Mouse (Mus musculus): ENCODE results near the gene Elob. TPM values are rescaled to one million over a fixed set of nuclear protein-coding genes. Genes with fewer than 3 reads are reported as not detected.

Elob gene
- total RNA-seq (2014; rRNA removed; ENCODE audit: low replicate concordance) (767 and 972 TPM in 2 replicates), polyA plus RNA-seq (2015; fragmentation: Nextera tagmentation; extraction: Ambion mirVana) (1,036 and 1,119 TPM in 2 replicates)

DNA sequence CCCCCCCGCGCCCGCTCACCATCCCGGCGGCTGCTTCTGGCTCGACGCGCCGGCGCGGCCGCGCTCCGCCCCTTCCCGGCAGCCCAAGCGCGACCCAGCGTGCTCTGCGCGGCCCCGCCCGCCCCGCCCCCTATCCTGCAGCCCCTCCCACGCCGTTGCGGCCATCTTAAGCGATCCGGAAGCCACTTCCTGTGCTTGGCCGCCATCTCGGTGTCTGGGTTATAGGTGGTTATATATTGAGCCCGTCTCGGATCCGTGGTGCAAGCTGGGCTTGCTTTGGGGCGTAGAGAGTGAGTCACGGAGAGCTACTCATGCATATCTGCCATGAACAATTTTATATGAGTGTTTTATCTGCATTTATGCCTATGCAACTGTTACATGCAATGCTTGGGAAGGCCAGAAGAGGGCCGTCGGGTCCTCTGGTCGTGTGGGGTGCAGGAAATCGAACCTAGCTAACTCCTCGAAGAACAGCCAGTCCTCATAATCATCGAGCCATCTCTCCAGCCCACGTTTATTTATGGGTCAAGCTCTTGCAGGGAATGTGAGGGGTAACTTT is at the start of gene Elob:
TSS of gene Elob (minus strand) at position 73 of the 556 bp plus-strand sequence.
- ATAC-seq (ENCODE audit: insufficient read depth, low read depth), result peak; percentile 96

GRCm38 (mm10) chr17:23877166-23877565 is 48.2 kb upstream of the Elob start:
- no peak overlapping the region for H3K4me3 ChIP-seq (ENCODE audit: low read depth, low read length)
- no peaks in the 10 kb centered on the region for H3K9me3 ChIP-seq (replicated peaks; ENCODE audit: control insufficient read depth, low read length)
- H3K9ac ChIP-seq (replicated peaks; ENCODE audit: low read depth, low read length), result no peak overlapping the region
- H3K4me2 ChIP-seq (ENCODE audit: low read depth, low read length), result no peak overlapping the region
- H3K36me3 ChIP-seq (replicated peaks; ENCODE audit: control insufficient read depth, insufficient read depth, low read length), result no peaks in the 10 kb centered on the region
- no peaks in the 10 kb centered on the region for H3K27me3 ChIP-seq (ENCODE audit: control insufficient read depth, insufficient read depth, low read length)
- TF ChIP-seq EP300 (IDR thresholded peaks at IDR 0.05; ENCODE audit: low read depth) (no peak), CTCF (IDR thresholded peaks at IDR 0.05; ENCODE audit: low read depth) (no peak)
- H3K27ac ChIP-seq (ENCODE audit: low read depth), result no peak overlapping the region
- ATAC-seq (ENCODE audit: insufficient read depth, low read depth) (no peak), DNase-seq (ENCODE audit: low spot score) (no peak)
- 91% methylated on average over 2 of the region's 2 CpGs for WGBS
- no peaks in the 10 kb centered on the region for H3K4me1 ChIP-seq (ENCODE audit: control insufficient read depth, insufficient read depth)

More for the DNA sequence above, at the start of gene Elob:
- H3K4me3 ChIP-seq (ENCODE audit: low read depth, low read length), result peak within 1 kb of the TSS; percentile 85
- WGBS, result 1% methylated on average over 28 of the region's 42 CpGs
- H3K27me3 ChIP-seq (ENCODE audit: control insufficient read depth, insufficient read depth, low read length), result peaks cover 28% of the 10 kb centered on the region
- H3K9me3 ChIP-seq (replicated peaks; ENCODE audit: control insufficient read depth, low read length), result no peaks in the 10 kb centered on the region
- peak within 1 kb of the TSS; percentile 94 for H3K4me2 ChIP-seq (ENCODE audit: low read depth, low read length)
- peak within 1 kb of the TSS; percentile 88 for H3K27ac ChIP-seq (ENCODE audit: low read depth)
- peak within 1 kb of the TSS; percentile 83 for H3K9ac ChIP-seq (replicated peaks; ENCODE audit: low read depth, low read length)
- DNase-seq (ENCODE audit: low spot score), result peak; percentile 89
- H3K36me3 ChIP-seq (replicated peaks; ENCODE audit: control insufficient read depth, insufficient read depth, low read length), result peaks cover 26% of the 10 kb centered on the region
- 0 out of 2 replicates have a peak, but pooled peaks cover 11% of the 10 kb centered on the region for H3K4me1 ChIP-seq (ENCODE audit: control insufficient read depth, insufficient read depth)
- TF ChIP-seq EP300 (IDR thresholded peaks at IDR 0.05; ENCODE audit: low read depth) (peak; percentile 15; the same call in 1 of the 2 replicates), CTCF (IDR thresholded peaks at IDR 0.05; ENCODE audit: low read depth) (peak; percentile 39)

DNA sequence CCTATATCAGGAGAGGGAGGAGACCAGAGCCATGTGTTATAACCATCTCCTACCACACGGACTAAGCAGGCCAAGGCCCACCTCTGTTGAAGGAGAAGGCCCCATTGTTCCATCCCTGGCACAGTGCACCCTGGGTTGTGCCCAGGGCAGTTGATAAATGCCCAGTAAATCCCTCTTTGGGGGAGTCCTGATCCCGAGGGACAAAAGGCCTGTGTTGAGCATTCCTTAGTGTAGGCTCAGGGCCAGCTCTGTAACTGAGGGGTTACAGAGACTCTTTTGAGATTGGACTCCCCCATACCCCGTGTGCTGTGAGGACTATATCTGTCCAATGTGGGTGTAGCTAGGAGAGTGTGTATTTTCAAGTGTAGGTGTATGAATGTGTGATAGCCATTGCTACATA is 47.8 kb upstream of the Elob start:
- DNase-seq (ENCODE audit: low spot score), result no peak
- Histone ChIP-seq H3K9ac (replicated peaks; ENCODE audit: low read depth, low read length) (no peak overlapping the region), H3K4me2 (ENCODE audit: low read depth, low read length) (no peak overlapping the region), H3K4me3 (ENCODE audit: low read depth, low read length) (no peak overlapping the region), H3K36me3 (replicated peaks; ENCODE audit: control insufficient read depth, insufficient read depth, low read length) (no peaks in the 10 kb centered on the region), H3K27me3 (ENCODE audit: control insufficient read depth, insufficient read depth, low read length) (no peaks in the 10 kb centered on the region), H3K9me3 (replicated peaks; ENCODE audit: control insufficient read depth, low read length) (no peaks in the 10 kb centered on the region), H3K27ac (ENCODE audit: low read depth) (no peak overlapping the region), H3K4me1 (ENCODE audit: control insufficient read depth, insufficient read depth) (no peaks in the 10 kb centered on the region)
- WGBS, result 49% methylated on average over 3 of the region's 3 CpGs
- no peak for ATAC-seq (ENCODE audit: insufficient read depth, low read depth)
- TF ChIP-seq CTCF (IDR thresholded peaks at IDR 0.05; ENCODE audit: low read depth), result no peak
- TF ChIP-seq EP300 (IDR thresholded peaks at IDR 0.05; ENCODE audit: low read depth), result no peak

- H3K9me3 ChIP-seq (replicated peaks; ENCODE audit: control insufficient read depth, low read length), result no peaks in the 10 kb centered on the region
- H3K4me1 ChIP-seq (ENCODE audit: control insufficient read depth, insufficient read depth), result no peaks in the 10 kb centered on the region
- DNase-seq (ENCODE audit: low spot score), result peak; percentile 41
- no peaks in the 10 kb centered on the region for H3K36me3 ChIP-seq (replicated peaks; ENCODE audit: control insufficient read depth, insufficient read depth, low read length)
- no peak overlapping the region for H3K9ac ChIP-seq (replicated peaks; ENCODE audit: low read depth, low read length)
- peak; percentile 63; the same call in 1 of the 2 replicates for ATAC-seq (ENCODE audit: insufficient read depth, low read depth)
- TF ChIP-seq CTCF (IDR thresholded peaks at IDR 0.05; ENCODE audit: low read depth) (peak; percentile 77), EP300 (IDR thresholded peaks at IDR 0.05; ENCODE audit: low read depth) (no peak)
- no peaks in the 10 kb centered on the region for H3K27me3 ChIP-seq (ENCODE audit: control insufficient read depth, insufficient read depth, low read length)
- H3K4me3 ChIP-seq (ENCODE audit: low read depth, low read length), result no peak overlapping the region
- no peak overlapping the region for H3K4me2 ChIP-seq (ENCODE audit: low read depth, low read length)
- 43% methylated on average over 8 of the region's 8 CpGs for WGBS
- H3K27ac ChIP-seq (ENCODE audit: low read depth), result no peak overlapping the region
Measured at GRCm38 (mm10) chr17:23873884-23874856, 45.2 kb upstream of the Elob start.

DNA sequence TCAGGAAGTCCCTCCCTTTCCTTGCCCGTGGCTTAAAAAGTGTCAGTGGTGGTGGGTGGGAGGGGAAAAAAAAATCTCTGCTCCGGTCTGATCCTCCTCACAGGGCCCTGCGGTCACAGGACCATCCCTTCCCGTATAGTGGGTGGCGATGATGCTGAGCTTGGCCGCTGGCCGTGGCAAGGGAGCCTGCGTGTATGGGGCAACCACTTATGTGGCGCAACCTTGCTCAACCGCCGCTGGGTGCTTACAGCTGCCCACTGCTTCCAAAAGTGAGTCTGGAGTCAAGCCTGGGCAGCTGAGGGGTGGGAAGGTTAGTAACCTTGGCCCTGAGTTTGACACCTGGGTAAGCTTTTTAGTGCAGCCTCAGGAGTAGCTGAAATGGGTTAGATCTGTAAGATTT is 39.6 kb upstream of the Elob start:
- H3K27me3 ChIP-seq (ENCODE audit: control insufficient read depth, insufficient read depth, low read length), result no peaks in the 10 kb centered on the region
- H3K9me3 ChIP-seq (replicated peaks; ENCODE audit: control insufficient read depth, low read length), result no peaks in the 10 kb centered on the region
- H3K4me3 ChIP-seq (ENCODE audit: low read depth, low read length), result no peak overlapping the region
- 80% methylated on average over 11 of the region's 11 CpGs for WGBS
- no peaks in the 10 kb centered on the region for H3K36me3 ChIP-seq (replicated peaks; ENCODE audit: control insufficient read depth, insufficient read depth, low read length)
- DNase-seq (ENCODE audit: low spot score) (no peak), ATAC-seq (ENCODE audit: insufficient read depth, low read depth) (no peak)
- no peak overlapping the region for H3K27ac ChIP-seq (ENCODE audit: low read depth)
- no peaks in the 10 kb centered on the region for H3K4me1 ChIP-seq (ENCODE audit: control insufficient read depth, insufficient read depth)
- no peak overlapping the region for H3K9ac ChIP-seq (replicated peaks; ENCODE audit: low read depth, low read length)
- TF ChIP-seq EP300 (IDR thresholded peaks at IDR 0.05; ENCODE audit: low read depth) (no peak), CTCF (IDR thresholded peaks at IDR 0.05; ENCODE audit: low read depth) (no peak)
- no peak overlapping the region for H3K4me2 ChIP-seq (ENCODE audit: low read depth, low read length)
